Mouse (Mus musculus) heart, adult 18-20 months (tissue): ENCODE data around the gene Jpt1. TPM values are rescaled to one million over a fixed set of nuclear protein-coding genes. Genes with fewer than 3 reads are reported as not detected.
"Not testable (repeated sequence)": the region's sequence is repeated elsewhere in the genome, so short reads cannot be mapped to it uniquely, and the experiment has no call there.

Source experiments
- DNase-seq, 2 experiments: peaks; one replicate each; pipeline ENCODE4 v3.0.0; 2021 to 2022; ENCODE audit warnings: mixed read lengths in 1 of 2
- total RNA-seq, 2 experiments: library from RNA; stranded (reverse); gene quantifications; 2 replicates each; pipeline ENCODE4 v1.2.3; 2021

Jpt1 gene
- total RNA-seq, 2 experiments from 2014 or later: 114 to 148 TPM

- no peak for DNase-seq
Observed at GRCm38 (mm10) chr11:115512004-115512403, 2.2 kb downstream of the Jpt1 start.

- DNase-seq: no peak
Observed at GRCm38 (mm10) chr11:115511121-115511520, 3.1 kb downstream of the Jpt1 start.

GRCm38 (mm10) chr11:115510507-115510888 lies 3.7 kb downstream of the Jpt1 start:
- DNase-seq: no peak

- peak; percentile 42 to 45 for DNase-seq
Observed at GRCm38 (mm10) chr11:115509773-115510506, 4.2 kb downstream of the Jpt1 start.

- DNase-seq: no peak
Observed at GRCm38 (mm10) chr11:115508061-115508460, 6.1 kb downstream of the Jpt1 start.

GRCm38 (mm10) chr11:115506586-115506985 lies 7.6 kb downstream of the Jpt1 start:
- DNase-seq: no peak

GRCm38 (mm10) chr11:115502636-115503035 lies 11.6 kb downstream of the Jpt1 start:
- DNase-seq: no peak

- DNase-seq: not testable (repeated sequence)
Observed at GRCm38 (mm10) chr11:115496559-115496958, 17.6 kb downstream of the Jpt1 start.

GRCm38 (mm10) chr11:115492387-115492786 lies 21.8 kb downstream of the Jpt1 start:
- no peak for DNase-seq

GRCm38 (mm10) chr11:115491356-115492083 lies 22.7 kb downstream of the Jpt1 start, which contains the start of gene Nt5c:
Nt5c (minus strand) TSS chr11:115491862.
- peak; percentile 83 to 89 for DNase-seq

GRCm38 (mm10) chr11:115490441-115491355 lies 23.5 kb downstream of the Jpt1 start:
- DNase-seq: no peak

- no peak for DNase-seq
Observed at GRCm38 (mm10) chr11:115488551-115489104, 25.6 kb downstream of the Jpt1 start.

GRCm38 (mm10) chr11:115485155-115485554 lies 29.0 kb downstream of the Jpt1 start:
- no peak for DNase-seq

GRCm38 (mm10) chr11:115483726-115484125 lies 30.5 kb downstream of the Jpt1 start:
- peak; percentile 57 to 90 for DNase-seq

GRCm38 (mm10) chr11:115483278-115483677 lies 30.9 kb downstream of the Jpt1 start:
- DNase-seq: no peak

GRCm38 (mm10) chr11:115481553-115482259 lies 32.5 kb downstream of the Jpt1 start:
- no peak for DNase-seq

- no peak for DNase-seq
Observed at GRCm38 (mm10) chr11:115478296-115478938, 35.8 kb downstream of the Jpt1 start.

GRCm38 (mm10) chr11:115477388-115477787 lies 36.8 kb downstream of the Jpt1 start:
- not testable (repeated sequence) for DNase-seq

- not testable (repeated sequence) for DNase-seq
Observed at GRCm38 (mm10) chr11:115476630-115477029, 37.6 kb downstream of the Jpt1 start.

- no peak for DNase-seq
Observed at GRCm38 (mm10) chr11:115475758-115476237, 38.4 kb downstream of the Jpt1 start.
